Mouse (Mus musculus): ENCODE data around the gene Gm45837.

The Gm45837 gene

DNA sequence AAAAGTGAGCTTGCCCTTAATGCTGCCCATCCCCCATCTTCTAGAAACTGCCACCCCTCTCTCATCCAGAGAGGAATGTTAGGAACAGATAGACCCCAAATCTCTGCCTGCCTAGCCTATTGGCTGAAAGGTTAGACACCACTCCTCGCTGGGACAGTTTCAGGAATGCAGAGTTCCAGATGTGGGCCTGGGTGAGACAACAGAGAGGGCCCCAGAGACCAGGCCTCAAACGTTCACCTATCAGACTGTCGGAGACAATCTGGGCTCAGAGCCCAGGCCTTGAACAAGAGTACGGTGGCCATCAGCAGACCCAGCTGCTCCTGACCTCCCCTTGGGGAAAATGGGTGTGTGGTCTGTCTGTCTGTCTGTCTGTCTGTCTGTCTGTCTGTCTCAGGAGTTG is 17.7 kb upstream of the Gm45837 start:
- no peak for DNase-seq

- DNase-seq, result peak; percentile 73 to 80
Observed at GRCm38 (mm10) chr7:101393694-101394504, 16.8 kb upstream of the Gm45837 start.

DNA sequence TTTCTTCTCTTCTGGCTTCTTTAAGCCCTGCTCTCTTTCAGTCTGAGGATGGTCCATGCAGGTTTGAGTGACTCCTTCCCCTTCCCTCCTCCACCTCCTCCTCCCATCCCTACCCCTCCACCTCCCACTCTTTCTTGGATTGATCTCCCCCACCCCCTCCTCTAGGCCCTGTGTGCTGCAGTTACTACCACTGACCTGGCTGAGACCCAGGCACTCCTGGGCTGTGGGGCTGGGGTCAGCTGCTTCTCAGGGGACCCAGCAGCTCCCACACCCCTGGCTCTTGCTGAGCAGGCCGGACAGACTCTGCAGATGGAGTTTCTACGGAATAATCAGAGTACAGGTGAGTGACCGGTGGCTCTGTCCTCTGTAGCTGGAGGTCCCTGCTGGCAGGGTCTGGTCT is 16.1 kb upstream of the Gm45837 start:
- no peak for DNase-seq

GRCm38 (mm10) chr7:101395471-101395870 is 15.2 kb upstream of the Gm45837 start:
- no peak for DNase-seq

GRCm38 (mm10) chr7:101397175-101397574 is 13.5 kb upstream of the Gm45837 start:
- DNase-seq, result no peak

DNA sequence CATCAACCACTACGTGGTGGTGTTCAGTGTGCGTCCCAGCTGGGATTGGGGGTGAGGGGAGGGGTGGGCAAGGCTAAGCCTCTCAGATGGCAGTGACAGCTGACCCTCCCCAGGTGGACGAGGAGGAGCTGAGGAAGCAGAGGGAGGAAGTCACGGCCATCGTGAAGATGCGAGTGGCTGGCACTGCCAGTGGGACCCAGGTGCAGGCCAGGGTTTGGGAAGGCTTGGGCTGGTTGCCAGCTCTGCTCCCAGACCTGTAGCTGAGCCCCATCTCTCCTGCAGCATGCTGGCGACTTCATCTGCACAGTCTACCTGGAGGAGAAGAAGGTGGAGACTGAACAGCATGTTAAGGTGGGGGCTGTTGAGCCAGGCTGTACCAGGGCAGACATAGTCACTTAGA is 9.2 kb upstream of the Gm45837 start:
- no peak for DNase-seq

- DNase-seq, result no peak
Observed at GRCm38 (mm10) chr7:101403831-101404230, 6.9 kb upstream of the Gm45837 start.

GRCm38 (mm10) chr7:101412796-101413195 is 2.1 kb downstream of the Gm45837 start:
- peak; percentile 79 to 88 for DNase-seq

GRCm38 (mm10) chr7:101414209-101414608 is 3.5 kb downstream of the Gm45837 start:
- DNase-seq, result no peak

DNA sequence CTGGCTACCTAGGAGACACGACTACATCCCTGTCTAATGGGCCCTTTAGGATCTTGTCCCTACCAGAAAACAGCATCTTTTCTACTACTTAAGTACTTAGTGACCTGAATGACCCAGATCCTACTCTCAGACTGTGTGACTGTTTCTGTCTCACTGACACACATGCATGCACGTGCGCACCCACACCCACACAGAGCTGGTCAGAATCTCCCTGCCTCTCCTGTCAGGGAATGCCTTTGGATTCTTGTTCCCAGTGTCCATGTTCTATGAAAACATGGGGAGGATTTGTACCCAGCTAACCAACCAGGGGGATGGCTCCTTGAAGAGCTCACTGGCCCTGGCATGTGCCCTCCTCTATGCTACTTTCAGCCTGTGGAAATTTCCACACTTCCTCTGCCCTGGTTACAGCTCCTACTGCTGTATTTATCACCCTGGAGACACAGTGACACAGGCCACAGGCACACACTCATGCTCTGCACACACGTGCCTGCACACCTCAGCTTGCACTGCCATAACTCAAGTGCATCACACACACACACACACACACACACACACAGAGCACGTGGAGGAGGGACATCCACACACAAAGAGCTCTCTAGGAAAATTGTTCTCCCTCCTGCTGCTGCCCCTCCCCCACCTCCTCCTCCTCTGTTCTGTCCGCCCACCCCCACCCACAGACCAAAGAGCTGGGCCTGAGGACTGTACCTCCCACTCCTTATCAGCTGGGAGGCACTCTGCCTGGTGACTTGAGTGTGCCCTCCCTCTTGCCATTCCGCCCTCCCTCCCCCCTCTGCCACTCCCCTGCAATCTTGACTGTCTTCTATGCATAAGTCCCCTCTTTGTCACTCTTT is 4.2 kb downstream of the Gm45837 start:
- DNase-seq, result peak; percentile 56 to 70

GRCm38 (mm10) chr7:101415512-101416100 is 4.9 kb downstream of the Gm45837 start:
- DNase-seq, result no peak

DNA sequence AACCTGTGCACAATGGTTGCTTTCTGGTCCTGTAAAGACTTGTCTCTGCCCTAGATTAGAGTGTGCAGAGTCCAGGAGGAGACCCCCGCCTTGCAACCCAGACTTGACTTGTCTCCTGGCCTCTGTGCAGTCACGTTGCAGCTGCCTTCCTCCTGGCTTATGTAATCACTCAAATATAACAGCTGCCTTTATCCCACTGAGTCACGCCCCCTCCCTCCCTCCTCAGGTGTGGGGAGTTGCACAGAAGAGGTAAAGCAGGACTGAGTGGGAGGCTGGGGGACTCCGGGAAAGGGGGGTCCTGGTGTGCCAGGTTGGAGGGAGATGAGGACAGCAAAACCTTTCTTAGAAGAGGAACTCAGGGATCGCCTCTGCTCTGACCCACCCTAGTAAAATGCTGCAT is 5.7 kb downstream of the Gm45837 start:
- DNase-seq, result no peak

DNA sequence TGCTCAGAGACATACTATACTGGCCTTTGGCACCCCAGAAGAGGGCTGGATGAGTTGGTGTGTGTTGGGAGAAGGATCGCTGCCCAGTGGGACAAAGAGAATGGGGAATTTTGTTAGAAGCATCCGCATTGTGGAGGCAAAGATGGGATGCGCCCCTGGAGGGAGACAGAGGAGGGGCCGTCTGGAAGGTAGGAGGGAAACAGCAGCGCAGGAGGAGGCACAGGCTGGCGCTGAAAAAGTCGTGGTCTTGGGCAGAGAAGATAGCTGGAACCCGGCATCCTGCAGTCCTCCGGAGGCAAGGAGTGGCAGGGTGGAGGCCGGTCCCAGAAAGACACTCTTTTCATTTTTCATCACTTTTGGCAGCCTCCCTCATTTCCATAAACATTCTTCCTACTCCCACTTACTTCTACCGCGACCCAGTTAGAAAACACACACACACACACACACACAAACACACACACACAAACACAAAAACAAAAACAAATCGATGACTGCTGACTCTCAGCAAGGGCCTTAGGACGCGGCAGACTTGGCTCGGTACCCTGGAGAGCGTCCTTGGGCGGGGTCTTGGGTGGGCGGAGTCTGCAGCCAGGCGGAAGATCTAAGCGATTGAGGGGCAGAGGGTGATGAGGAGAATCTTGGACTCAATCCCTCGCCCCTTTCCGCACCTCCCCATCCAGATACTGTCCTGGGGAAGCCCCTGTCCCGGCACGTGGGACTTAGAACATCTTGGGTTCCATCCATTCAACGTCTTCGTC is 8.5 kb downstream of the Gm45837 start:
- no peak for DNase-seq

DNA sequence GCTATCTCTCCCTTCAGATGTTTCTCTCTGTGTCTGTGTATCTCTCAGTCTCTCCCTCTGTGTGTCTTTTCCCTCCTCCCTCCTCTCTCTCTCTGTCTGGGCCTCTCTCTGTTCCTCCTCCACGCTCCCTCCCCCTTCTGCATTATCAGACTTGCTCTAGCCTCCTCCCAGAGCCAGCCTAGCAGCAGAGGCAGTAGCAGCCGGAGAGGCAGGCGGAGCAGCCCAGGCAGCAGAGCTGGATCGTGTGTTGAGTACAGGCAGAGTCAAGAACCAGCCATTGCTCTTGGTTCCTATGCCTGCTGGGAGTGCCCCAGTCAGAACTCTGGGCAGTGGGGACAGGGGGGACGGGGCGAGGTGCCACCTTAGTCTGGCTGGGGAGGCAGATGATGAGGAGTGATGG is 10.8 kb downstream of the Gm45837 start, which contains the start of gene Pde2a:
Gene Pde2a (plus strand): TSS at position 163 of the 400 bp plus-strand sequence.
- no peak for DNase-seq

DNA sequence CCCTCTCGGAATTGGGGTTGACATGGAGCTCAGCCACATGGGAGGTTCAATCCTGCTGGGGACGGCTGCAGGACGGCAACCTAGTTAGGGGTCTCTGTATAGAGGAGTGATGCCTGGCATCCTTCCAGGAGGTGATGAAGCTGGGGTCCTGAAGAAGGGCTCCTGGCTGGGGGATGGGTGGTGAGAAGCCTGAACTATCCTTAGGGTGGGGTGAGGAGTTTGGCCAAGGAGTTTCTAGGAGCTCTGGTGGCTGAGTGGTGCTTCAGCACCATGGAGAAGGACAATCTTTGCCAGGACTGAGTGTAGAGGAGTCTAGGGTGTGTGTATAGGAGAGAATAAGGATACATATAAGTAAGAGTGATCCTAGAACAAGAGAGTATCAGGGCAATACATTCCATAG is 11.4 kb downstream of the Gm45837 start:
- DNase-seq, result no peak

- DNase-seq, result no peak
Observed at GRCm38 (mm10) chr7:101422646-101423045, 12.0 kb downstream of the Gm45837 start.

GRCm38 (mm10) chr7:101423970-101424369 is 13.3 kb downstream of the Gm45837 start:
- no peak for DNase-seq

DNA sequence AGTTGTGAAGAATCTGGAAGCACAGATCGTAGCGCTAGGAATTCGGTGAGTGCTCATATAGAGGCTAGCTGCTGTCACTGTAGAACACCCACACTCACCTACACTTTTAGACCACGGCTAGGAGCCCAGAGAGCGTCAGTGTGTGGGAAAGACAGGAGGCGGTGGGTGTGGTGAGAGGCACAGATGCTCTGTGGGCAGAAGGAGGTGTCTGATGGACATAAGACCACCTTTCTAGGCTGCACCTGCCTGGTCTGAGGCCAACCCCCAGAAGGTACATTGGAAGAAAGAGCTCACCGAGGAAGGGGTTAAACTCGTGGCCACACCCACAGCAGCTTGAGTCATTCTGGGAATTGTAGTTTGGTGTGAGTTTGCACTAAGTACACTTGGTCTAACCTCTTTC is 16.0 kb downstream of the Gm45837 start:
- no peak for DNase-seq

DNA sequence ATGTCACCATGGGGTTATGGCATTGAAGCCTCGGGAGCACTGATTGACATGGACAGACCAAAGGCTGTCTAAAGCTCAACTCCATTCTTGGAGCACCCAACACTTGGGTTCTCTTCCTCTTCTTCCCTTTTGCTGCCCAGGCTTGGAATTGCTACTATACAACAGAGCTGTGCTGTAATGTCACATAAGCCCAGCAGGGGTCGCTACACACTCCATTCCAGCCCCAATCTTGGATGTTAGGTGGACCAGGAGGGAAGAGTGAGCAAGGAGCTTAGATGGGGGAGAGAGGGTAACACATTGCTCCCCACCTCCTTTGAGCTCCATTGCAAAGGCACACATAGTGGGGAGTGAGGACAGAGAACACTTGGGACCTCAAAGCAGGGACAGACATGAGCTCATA is 17.1 kb downstream of the Gm45837 start:
- peak in 1 of 2 experiments; percentile 12 for DNase-seq

GRCm38 (mm10) chr7:101435038-101435437 is 24.4 kb downstream of the Gm45837 start:
- no peak for DNase-seq

GRCm38 (mm10) chr7:101437876-101438275 is 27.2 kb downstream of the Gm45837 start:
- DNase-seq, result no peak

DNA sequence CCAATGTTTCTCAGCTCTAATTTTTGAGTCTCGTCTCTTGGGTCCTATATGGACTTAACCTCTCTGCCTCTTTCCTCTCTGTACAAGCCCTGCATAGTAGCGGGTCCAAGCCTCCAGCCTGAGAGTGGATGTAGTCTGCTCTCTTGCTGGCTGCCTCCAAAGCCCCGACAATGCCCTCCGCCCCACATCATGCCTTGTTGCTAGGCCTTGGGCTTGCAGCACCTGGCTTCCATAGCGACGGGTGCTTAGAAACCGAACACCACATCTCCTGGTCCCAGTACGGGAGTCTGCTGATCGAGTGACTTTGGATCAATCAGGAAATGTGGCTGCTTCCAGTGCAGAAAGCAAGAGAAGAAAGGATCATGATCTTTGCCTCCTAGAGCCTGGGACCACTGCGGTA is 32.4 kb downstream of the Gm45837 start:
- DNase-seq, result no peak

DNA sequence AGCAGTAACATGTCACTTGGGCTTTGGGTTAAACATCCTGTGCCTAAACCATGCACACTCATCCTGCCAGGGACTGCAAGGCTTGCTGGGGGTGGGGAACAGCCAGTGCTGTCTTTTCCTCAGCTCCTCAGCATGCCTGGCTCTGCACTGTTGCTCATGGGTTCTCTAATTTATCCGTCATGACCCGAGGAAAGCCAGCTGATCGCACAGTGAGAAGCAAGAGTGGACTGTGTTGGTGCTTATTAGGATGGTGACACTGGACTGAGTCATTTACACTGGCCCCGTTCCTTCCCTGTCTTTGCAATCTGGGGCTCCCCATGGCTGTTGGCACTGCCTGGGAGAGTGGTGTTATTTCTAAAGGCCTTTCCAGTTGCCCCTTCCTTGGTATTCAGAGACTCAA is 33.5 kb downstream of the Gm45837 start:
- DNase-seq, result no peak
